Mouse (Mus musculus) intestine, postnatal 0 days (tissue): ENCODE data around the gene Tmub1. TPM values are rescaled to one million over a fixed set of nuclear protein-coding genes. Genes with fewer than 3 reads are reported as not detected.

Experiments used
- ATAC-seq: fragments of 200-750 bp; cut with Nextera tagmentation; 2 replicates; pipeline ENCODE4 v1.8.0; 2017; ENCODE audit warnings: mild to moderate bottlenecking, moderate TSS enrichment, moderate library complexity
- H3K27ac ChIP-seq: fragments of 300-500 bp; sonication (generic); 2 replicates; pipeline ENCODE4 v1.5.1; 2014; ENCODE audit warnings: mild to moderate bottlenecking, low read depth, low read length, moderate library complexity
- H3K27me3 ChIP-seq: fragments of 300-500 bp; sonication (generic); replicated peaks from 2 replicates; pipeline ENCODE4 v1.6.1; 2014; ENCODE audit warnings: low read length, mixed read lengths; ENCODE audit not compliant: control insufficient read depth, insufficient read depth
- H3K36me3 ChIP-seq: fragments of 300-500 bp; sonication (generic); 2 replicates; pipeline ENCODE4 v1.6.1; 2014; ENCODE audit warnings: mild to moderate bottlenecking, moderate library complexity; ENCODE audit not compliant: control insufficient read depth, insufficient read depth
- H3K4me1 ChIP-seq: fragments of 300-500 bp; sonication (generic); replicated peaks from 2 replicates; pipeline ENCODE4 v1.6.1; 2014; ENCODE audit warnings: antibody characterized with exemption, low read length, mixed read lengths; ENCODE audit not compliant: control insufficient read depth, insufficient read depth
- H3K4me2 ChIP-seq: fragments of 300-500 bp; sonication (generic); replicated peaks from 2 replicates; pipeline ENCODE4 v1.6.1; 2014; ENCODE audit warnings: low read depth, mild to moderate bottlenecking, moderate library complexity
- H3K4me3 ChIP-seq: fragments of 300-500 bp; sonication (generic); 2 replicates; pipeline ENCODE4 v1.5.1; 2014; ENCODE audit warnings: low read depth, low read length
- H3K9ac ChIP-seq: fragments of 300-500 bp; sonication (generic); 2 replicates; pipeline ENCODE4 v1.6.1; 2014; ENCODE audit warnings: mild to moderate bottlenecking, low read depth, low read length
- H3K9me3 ChIP-seq: fragments of 300-500 bp; sonication (generic); 2 replicates; pipeline ENCODE4 v1.6.1; 2016; ENCODE audit warnings: mixed run types; ENCODE audit not compliant: control insufficient read depth
- CTCF ChIP-seq: sonication (generic); IDR thresholded peaks from 2 replicates; pipeline ENCODE4 v1.5.1; 2016; ENCODE audit warnings: low read depth, mild to moderate bottlenecking, control low read depth, antibody characterized with exemption, moderate library complexity
- WGBS: fragments of 180-500 bp; shearing (Covaris S2); extraction: QIAGEN DNeasy Blood & Tissue Kit; methylation state at CpG from one replicate; pipeline ENCODE4 v1.1.7; 2014; 5-methylcytosine and 5-hydroxymethylcytosine counted together
- polyA plus RNA-seq: library from polyadenylated mRNA; unstranded; fragments of >200 nt; fragmentation: Nextera tagmentation; extraction: Ambion mirVana; gene quantifications from 2 replicates; pipeline ENCODE4 v1.2.1, GENCODE M21; 2015

Gene Tmub1
- polyA plus RNA-seq, 1 experiment from 2014 or later: 28.8 TPM

DNA sequence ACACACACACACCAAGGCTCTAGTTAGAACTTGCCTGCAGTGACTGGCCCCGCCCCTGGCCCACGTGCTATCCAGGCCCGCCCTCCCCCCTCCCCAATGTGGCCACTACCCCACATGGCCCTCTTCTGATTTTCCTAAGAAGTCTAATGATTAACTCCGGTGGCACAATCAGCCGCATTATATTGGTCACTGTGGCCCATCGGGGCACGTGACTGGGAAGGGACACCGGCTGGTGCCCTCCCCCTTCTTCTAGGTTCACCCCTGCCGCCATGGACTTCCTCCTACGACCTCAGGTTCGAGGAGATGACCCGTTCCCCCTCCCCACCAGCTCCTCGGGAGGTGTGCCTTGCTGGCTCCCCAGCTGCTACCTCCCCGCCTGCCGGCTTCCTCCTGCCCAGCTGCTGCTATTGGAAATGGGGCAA, 19.7 kb downstream of the Tmub1 start:
- Histone ChIP-seq H3K4me2 (peak overlapping the region; percentile 84), H3K4me1 (peaks cover 10% of the 10 kb centered on the region), H3K9me3 (no peaks in the 10 kb centered on the region), H3K9ac (peak overlapping the region; percentile 54), H3K27me3 (no peaks in the 10 kb centered on the region), H3K4me3 (peak overlapping the region; percentile 75), H3K27ac (peak overlapping the region; percentile 88), H3K36me3 (peaks cover 37% of the 10 kb centered on the region)
- no peak for TF ChIP-seq CTCF
- ATAC-seq: peak; percentile 60
- WGBS: 8% methylated on average over 15 of the region's 15 CpGs

DNA sequence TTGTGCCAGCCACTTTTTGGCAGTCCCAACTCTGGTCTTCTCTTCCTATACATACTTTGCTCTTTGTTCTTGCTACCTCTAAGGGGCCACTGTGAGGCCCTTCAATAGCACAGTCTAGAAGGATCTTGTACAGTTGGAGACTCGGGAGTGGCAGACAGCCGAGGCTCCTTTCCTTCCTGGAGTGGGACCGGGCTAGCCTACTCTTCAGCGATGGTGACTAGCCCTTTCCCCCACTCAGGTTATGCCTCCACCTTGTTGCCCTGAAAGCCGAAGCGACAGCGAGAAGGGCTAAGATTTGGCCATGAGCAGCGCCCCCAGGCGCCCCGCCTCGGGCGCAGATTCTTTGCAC, 20.4 kb downstream of the Tmub1 start:
- Histone ChIP-seq H3K4me2 (peak overlapping the region; percentile 84), H3K4me1 (peaks cover 10% of the 10 kb centered on the region), H3K36me3 (peaks cover 30% of the 10 kb centered on the region), H3K9ac (peak overlapping the region; percentile 27; the same call in 1 of the 2 replicates), H3K4me3 (peak overlapping the region; percentile 75), H3K27me3 (no peaks in the 10 kb centered on the region), H3K27ac (peak overlapping the region; percentile 88), H3K9me3 (no peaks in the 10 kb centered on the region)
- peak; percentile 14; the same call in 1 of the 2 replicates for TF ChIP-seq CTCF
- peak; percentile 16 for ATAC-seq
- WGBS: 24% methylated on average over 12 of the region's 12 CpGs

DNA sequence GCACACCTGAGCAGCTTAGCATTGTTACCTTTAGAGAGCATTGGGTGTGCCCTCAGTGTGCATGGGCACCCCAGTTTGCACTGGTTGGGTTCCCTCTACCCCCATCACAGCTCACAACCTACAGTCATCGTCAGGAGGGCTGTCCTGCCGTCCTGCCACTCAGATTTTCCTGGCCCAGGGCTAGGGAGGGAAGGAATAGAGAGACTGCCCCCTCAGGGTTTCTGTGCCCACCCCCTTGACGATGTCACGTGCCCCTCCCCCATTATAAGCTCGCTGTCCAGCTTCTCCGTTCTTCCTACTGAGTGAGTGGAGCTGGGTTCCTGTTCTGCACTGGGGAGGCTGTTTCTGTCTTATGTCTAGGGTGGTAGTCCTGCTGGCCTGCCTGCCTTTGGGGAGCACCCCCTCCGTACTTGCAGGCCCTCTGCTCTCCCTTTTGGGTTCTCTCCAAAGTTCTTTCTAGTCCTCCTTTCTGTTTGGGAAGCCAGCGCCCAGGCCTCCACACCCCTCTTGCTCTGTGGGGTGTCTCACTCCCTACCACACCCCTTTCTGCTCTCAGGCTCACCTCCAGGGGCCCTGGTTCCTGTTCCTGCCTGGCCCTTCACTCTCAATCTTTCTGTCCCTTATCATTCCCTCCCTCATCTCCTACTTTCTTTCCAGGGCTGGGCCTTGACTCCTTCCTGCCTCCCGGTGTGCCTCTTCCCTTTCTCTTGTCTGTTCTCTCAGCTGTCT, 20.9 kb downstream of the Tmub1 start:
- H3K27ac ChIP-seq: peak overlapping the region; percentile 88
- ATAC-seq: no peak
- peak overlapping the region; percentile 84 for H3K4me2 ChIP-seq
- no peaks in the 10 kb centered on the region for H3K9me3 ChIP-seq
- H3K4me3 ChIP-seq: peak overlapping the region; percentile 75
- peaks cover 24% of the 10 kb centered on the region for H3K36me3 ChIP-seq
- H3K9ac ChIP-seq: peak overlapping the region; percentile 63; the same call in 1 of the 2 replicates
- no peak for TF ChIP-seq CTCF
- WGBS: 5% methylated on average over 9 of the region's 9 CpGs
- peaks cover 10% of the 10 kb centered on the region for H3K4me1 ChIP-seq
- H3K27me3 ChIP-seq: no peaks in the 10 kb centered on the region

DNA sequence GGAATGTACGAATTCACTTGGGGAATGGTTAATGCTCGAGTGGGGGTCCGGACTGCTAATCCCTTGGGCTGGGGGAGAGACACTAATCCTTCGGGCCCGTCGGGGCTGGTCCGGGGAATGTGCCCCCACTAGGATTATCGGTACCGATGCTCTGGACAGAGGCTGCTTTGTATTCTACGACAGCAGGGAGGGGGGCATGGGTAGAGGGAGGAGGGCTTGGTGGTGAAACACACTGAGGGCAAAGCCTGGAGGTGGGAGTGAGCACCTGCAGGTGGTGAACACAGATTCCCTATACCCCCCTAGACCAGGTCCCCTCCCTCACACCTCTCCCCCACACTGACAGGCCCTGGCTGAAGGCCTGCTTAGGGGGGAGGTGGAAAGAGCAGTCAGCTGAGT, 21.6 kb downstream of the Tmub1 start:
- ATAC-seq: no peak
- 2% methylated on average over 10 of the region's 10 CpGs for WGBS
- H3K9me3 ChIP-seq: no peaks in the 10 kb centered on the region
- H3K4me1 ChIP-seq: peaks cover 10% of the 10 kb centered on the region
- TF ChIP-seq CTCF: 0 out of 2 replicates have a peak, but pooled peaks have one; percentile 7
- peak overlapping the region; percentile 88; the same call in 1 of the 2 replicates for H3K27ac ChIP-seq
- peaks cover 21% of the 10 kb centered on the region for H3K36me3 ChIP-seq
- H3K9ac ChIP-seq: peak overlapping the region; percentile 63
- peak overlapping the region; percentile 75 for H3K4me3 ChIP-seq
- peak overlapping the region; percentile 84 for H3K4me2 ChIP-seq
- H3K27me3 ChIP-seq: no peaks in the 10 kb centered on the region

DNA sequence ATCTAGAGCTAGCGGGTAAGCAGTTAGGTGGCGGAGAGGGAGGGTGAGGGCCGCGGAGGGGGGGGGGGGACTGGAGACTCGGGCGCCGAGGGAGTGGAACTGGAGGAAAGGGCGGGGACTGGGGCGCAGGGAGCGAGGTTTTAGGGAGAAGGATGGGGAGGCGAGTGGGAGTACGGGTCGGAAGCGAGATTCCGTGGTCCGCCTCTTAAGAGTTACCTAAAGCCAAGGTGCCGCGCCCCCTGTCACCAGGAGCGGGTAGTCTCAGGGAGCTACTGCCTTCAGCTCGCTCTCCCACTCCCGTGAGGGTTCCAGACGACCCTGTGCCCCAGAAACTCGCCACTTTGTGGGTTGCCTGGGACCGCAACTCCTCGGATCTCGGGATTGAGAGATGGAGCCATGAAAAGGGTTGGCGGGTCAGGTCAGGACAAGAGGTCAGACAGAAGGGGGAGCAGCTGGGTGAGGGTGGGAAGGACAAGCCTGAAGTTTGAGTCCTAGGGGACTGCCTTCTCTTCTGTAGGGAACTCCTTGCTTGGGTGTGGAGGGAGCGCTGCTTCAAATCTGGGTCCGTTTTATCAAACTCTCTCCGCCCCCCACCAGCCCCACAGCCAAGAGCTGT, 22.1 kb downstream of the Tmub1 start:
- peak; percentile 57 for TF ChIP-seq CTCF
- Histone ChIP-seq H3K4me2 (peak overlapping the region; percentile 84), H3K9me3 (no peaks in the 10 kb centered on the region), H3K4me1 (peaks cover 10% of the 10 kb centered on the region), H3K27ac (peak overlapping the region; percentile 96), H3K4me3 (peak overlapping the region; percentile 75), H3K9ac (peak overlapping the region; percentile 63), H3K36me3 (peaks cover 21% of the 10 kb centered on the region), H3K27me3 (no peaks in the 10 kb centered on the region)
- no peak for ATAC-seq
- under 1% methylated on average over 30 of the region's 30 CpGs for WGBS

DNA sequence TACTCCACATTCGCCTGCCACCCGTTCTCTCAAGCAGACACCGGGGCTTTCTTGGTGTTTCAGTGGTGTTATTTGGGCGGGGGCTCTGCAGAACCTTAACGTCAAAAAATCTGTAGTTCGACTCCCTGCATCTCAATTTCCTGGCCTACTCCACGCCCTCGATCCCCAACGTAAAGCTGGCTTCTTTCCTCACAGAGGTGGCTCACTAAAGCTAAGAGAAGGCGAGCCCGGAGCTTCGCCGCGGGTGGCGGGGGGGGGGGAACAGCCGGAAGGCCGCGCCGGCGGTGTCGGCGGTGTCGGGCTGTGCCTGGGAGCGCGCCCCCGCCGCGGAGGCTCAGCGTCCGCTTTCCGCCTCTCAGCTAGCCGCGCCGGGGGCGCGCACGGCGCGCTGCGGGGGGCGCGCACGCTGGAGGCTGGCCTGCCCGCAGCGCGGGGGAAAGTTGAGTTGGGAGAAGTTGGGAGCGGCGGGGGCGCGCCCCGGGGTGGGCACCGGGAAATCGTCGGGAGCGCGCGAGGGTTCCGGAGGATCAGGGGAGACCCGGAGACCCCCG, 22.7 kb downstream of the Tmub1 start:
- H3K9me3 ChIP-seq: no peaks in the 10 kb centered on the region
- peak overlapping the region; percentile 96 for H3K27ac ChIP-seq
- H3K4me1 ChIP-seq: peaks cover 10% of the 10 kb centered on the region
- peak overlapping the region; percentile 75 for H3K4me3 ChIP-seq
- peaks cover 21% of the 10 kb centered on the region for H3K36me3 ChIP-seq
- ATAC-seq: peak; percentile 40
- peak overlapping the region; percentile 63 for H3K9ac ChIP-seq
- 2% methylated on average over 58 of the region's 60 CpGs for WGBS
- no peaks in the 10 kb centered on the region for H3K27me3 ChIP-seq
- TF ChIP-seq CTCF: no peak
- peak overlapping the region; percentile 84 for H3K4me2 ChIP-seq
